Mouse (Mus musculus) lung, postnatal 0 days (tissue): ENCODE results near the gene Qprt. TPM values are rescaled to one million over a fixed set of nuclear protein-coding genes. Genes with fewer than 3 reads are reported as not detected.

Source experiments
- ATAC-seq: fragments of 200-750 bp; cut with Nextera tagmentation; 2 replicates; pipeline ENCODE4 v1.8.0; 2017; ENCODE audit warnings: moderate library complexity
- DNase-seq: peaks from one replicate; pipeline ENCODE4 v3.0.0-alpha.2; 2016; ENCODE audit warnings: low spot score
- H3K27ac ChIP-seq: fragments of 300-500 bp; sonication (generic); 2 replicates; pipeline ENCODE4 v1.5.1; 2014; ENCODE audit warnings: antibody characterized with exemption, mild to moderate bottlenecking, low read length, mixed read lengths
- H3K27me3 ChIP-seq: fragments of 300-500 bp; sonication (generic); replicated peaks from 2 replicates; pipeline ENCODE4 v1.6.1; 2014; ENCODE audit warnings: low read length, mixed read lengths; ENCODE audit not compliant: insufficient read depth
- H3K36me3 ChIP-seq: fragments of 300-500 bp; sonication (generic); 2 replicates; pipeline ENCODE4 v1.6.1; 2014; ENCODE audit warnings: low read length, mixed read lengths; ENCODE audit not compliant: insufficient read depth
- H3K4me1 ChIP-seq: fragments of 300-500 bp; sonication (generic); 2 replicates; pipeline ENCODE4 v1.6.1; 2014; ENCODE audit warnings: antibody characterized with exemption, low read depth, low read length, mixed read lengths; ENCODE audit not compliant: insufficient read depth
- H3K4me2 ChIP-seq: fragments of 300-500 bp; sonication (generic); replicated peaks from 2 replicates; pipeline ENCODE4 v1.6.1; 2014; ENCODE audit warnings: low read depth, mild to moderate bottlenecking, low read length, moderate library complexity, mixed read lengths
- H3K4me3 ChIP-seq: fragments of 300-500 bp; sonication (generic); 2 replicates; pipeline ENCODE4 v1.5.1; 2014; ENCODE audit warnings: low read depth, low read length
- H3K9ac ChIP-seq: fragments of 300-500 bp; sonication (generic); replicated peaks from 2 replicates; pipeline ENCODE4 v1.6.1; 2014; ENCODE audit warnings: low read depth, mild to moderate bottlenecking
- H3K9me3 ChIP-seq: fragments of 300-500 bp; sonication (generic); 2 replicates; pipeline ENCODE4 v1.6.1; 2016; ENCODE audit warnings: low read length, mixed read lengths
- CTCF ChIP-seq: IDR thresholded peaks from 2 replicates; pipeline ENCODE4 v1.5.1; 2016; ENCODE audit warnings: antibody characterized with exemption, mild to moderate bottlenecking
- EP300 ChIP-seq: IDR thresholded peaks from 2 replicates; pipeline ENCODE4 v1.6.1; 2016; ENCODE audit warnings: antibody characterized with exemption, mild to moderate bottlenecking, control low read depth
- WGBS: fragments of 180-500 bp; shearing (Covaris S2); extraction: QIAGEN DNeasy Blood & Tissue Kit; methylation state at CpG from one replicate; pipeline ENCODE4 v1.1.7; 2014; 5-methylcytosine and 5-hydroxymethylcytosine counted together
- polyA plus RNA-seq: library from polyadenylated mRNA; unstranded; fragments of >200 nt; fragmentation: Nextera tagmentation; extraction: Ambion mirVana; gene quantifications from 2 replicates; pipeline ENCODE4 v1.2.1, GENCODE M21; 2015

The Qprt gene
- polyA plus RNA-seq, 1 experiment from 2014 or later: 0.14 TPM

GRCm38 (mm10) chr7:127073221-127073620 is 48.8 kb downstream of the Qprt start:
- H3K27ac ChIP-seq: no peak overlapping the region
- no peaks in the 10 kb centered on the region for H3K36me3 ChIP-seq
- TF ChIP-seq EP300 (no peak), CTCF (no peak)
- no peaks in the 10 kb centered on the region for H3K9me3 ChIP-seq
- no peak overlapping the region for H3K4me3 ChIP-seq
- no peak overlapping the region for H3K4me2 ChIP-seq
- no peak for ATAC-seq
- H3K9ac ChIP-seq: no peak overlapping the region
- H3K27me3 ChIP-seq: no peaks in the 10 kb centered on the region
- H3K4me1 ChIP-seq: no peaks in the 10 kb centered on the region
- 79% methylated on average over 4 of the region's 4 CpGs for WGBS
- no peak for DNase-seq

GRCm38 (mm10) chr7:127070871-127071413 is 51.1 kb downstream of the Qprt start:
- TF ChIP-seq EP300: no peak
- no peak for TF ChIP-seq CTCF
- Histone ChIP-seq H3K36me3 (no peaks in the 10 kb centered on the region), H3K4me1 (no peaks in the 10 kb centered on the region), H3K27me3 (no peaks in the 10 kb centered on the region), H3K27ac (no peak overlapping the region), H3K4me2 (no peak overlapping the region), H3K9me3 (no peaks in the 10 kb centered on the region), H3K4me3 (no peak overlapping the region), H3K9ac (no peak overlapping the region)
- ATAC-seq (no peak), DNase-seq (no peak)
- 68% methylated on average over 4 of the region's 4 CpGs for WGBS

- TF ChIP-seq CTCF (no peak), EP300 (no peak)
- DNase-seq (no peak), ATAC-seq (no peak)
- no peak overlapping the region for H3K9ac ChIP-seq
- no peaks in the 10 kb centered on the region for H3K4me1 ChIP-seq
- H3K4me3 ChIP-seq: no peak overlapping the region
- H3K27ac ChIP-seq: no peak overlapping the region
- no peaks in the 10 kb centered on the region for H3K36me3 ChIP-seq
- no peaks in the 10 kb centered on the region for H3K27me3 ChIP-seq
- H3K4me2 ChIP-seq: no peak overlapping the region
- H3K9me3 ChIP-seq: no peaks in the 10 kb centered on the region
- WGBS: 63% methylated on average over 4 of the region's 4 CpGs
Measured at GRCm38 (mm10) chr7:127066317-127066716, 55.7 kb downstream of the Qprt start.

GRCm38 (mm10) chr7:127065538-127065937 is 56.5 kb downstream of the Qprt start:
- TF ChIP-seq EP300 (no peak), CTCF (peak; percentile 23)
- Histone ChIP-seq H3K27ac (no peak overlapping the region), H3K36me3 (no peaks in the 10 kb centered on the region), H3K27me3 (no peaks in the 10 kb centered on the region), H3K4me1 (no peaks in the 10 kb centered on the region), H3K9me3 (no peaks in the 10 kb centered on the region), H3K4me3 (no peak overlapping the region), H3K4me2 (no peak overlapping the region), H3K9ac (no peak overlapping the region)
- no peak for ATAC-seq
- no peak for DNase-seq
- 82% methylated on average over 6 of the region's 6 CpGs for WGBS

Other genes with a start within 250 kb of the Qprt start
- gene Taok2, start 237.5 kb downstream of the Qprt start, polyA plus RNA-seq: 36.1 and 39.0 TPM in 2 replicates
- 42.5 and 45.0 TPM in 2 replicates for gene Tmem219, start 199.3 kb downstream of the Qprt start, polyA plus RNA-seq
- gene Kctd13, start 193.3 kb downstream of the Qprt start, polyA plus RNA-seq: 12.1 and 14.9 TPM in 2 replicates
- not detected in 2 replicates for gene Asphd1, start 172.6 kb downstream of the Qprt start, polyA plus RNA-seq
- 1.7 and 3.0 TPM in 2 replicates for gene Sez6l2, start 171.7 kb downstream of the Qprt start, polyA plus RNA-seq
- gene Cdipt, start 146.3 kb downstream of the Qprt start, polyA plus RNA-seq: 164 and 173 TPM in 2 replicates
- gene Cdiptos, start 146.1 kb downstream of the Qprt start, polyA plus RNA-seq: 3.0 and 3.3 TPM in 2 replicates
- gene Mvp, start 107.6 kb downstream of the Qprt start, polyA plus RNA-seq: 44.6 and 50.3 TPM in 2 replicates
- gene Pagr1b, start 105.7 kb downstream of the Qprt start, polyA plus RNA-seq: 1.00 and 1.1 TPM in 2 replicates
- 20.7 and 28.3 TPM in 2 replicates for gene Pagr1a, start 104.9 kb downstream of the Qprt start, polyA plus RNA-seq
- gene Gm42742, start 101.1 kb downstream of the Qprt start, polyA plus RNA-seq: 28.5 and 29.3 TPM in 2 replicates
- gene Prrt2, start 101.0 kb downstream of the Qprt start, polyA plus RNA-seq: 1.0 and 1.3 TPM in 2 replicates
- gene Maz, start 95.2 kb downstream of the Qprt start, polyA plus RNA-seq: 36.1 and 37.0 TPM in 2 replicates
- gene Kif22, start 79.8 kb downstream of the Qprt start, polyA plus RNA-seq: 7.0 and 9.2 TPM in 2 replicates
- gene Zg16, start 34.9 kb downstream of the Qprt start, polyA plus RNA-seq: 0.20 and 0.30 TPM in 2 replicates
- gene AI467606, start 30.9 kb downstream of the Qprt start, polyA plus RNA-seq: 14.6 and 16.0 TPM in 2 replicates
- gene Spn, start 15.6 kb upstream of the Qprt start, polyA plus RNA-seq: 0.73 and 0.83 TPM in 2 replicates
- gene Cd2bp2, start 73.8 kb upstream of the Qprt start, polyA plus RNA-seq: 28.4 and 29.6 TPM in 2 replicates
- gene Tbc1d10b, start 86.2 kb upstream of the Qprt start, polyA plus RNA-seq: 14.4 and 15.0 TPM in 2 replicates
- 6.4 and 8.0 TPM in 2 replicates for gene Mylpf, start 86.7 kb upstream of the Qprt start, polyA plus RNA-seq
- gene Zfp553, start 110.8 kb upstream of the Qprt start, polyA plus RNA-seq: 15.5 and 15.7 TPM in 2 replicates
- 13.0 TPM in 2 replicates for gene Sept1, start 110.9 kb upstream of the Qprt start, polyA plus RNA-seq
- gene Zfp771, start 122.0 kb upstream of the Qprt start, polyA plus RNA-seq: 34.9 and 36.9 TPM in 2 replicates
- 35.7 and 36.4 TPM in 2 replicates for gene Dctpp1, start 138.5 kb upstream of the Qprt start, polyA plus RNA-seq
- gene Sephs2, start 151.8 kb upstream of the Qprt start, polyA plus RNA-seq: 59.4 and 66.9 TPM in 2 replicates
- 3.7 and 3.8 TPM in 2 replicates for gene Itgal, start 174.0 kb upstream of the Qprt start, polyA plus RNA-seq
- gene Zfp768, start 223.4 kb upstream of the Qprt start, polyA plus RNA-seq: 12.5 and 12.8 TPM in 2 replicates